Mouse (Mus musculus): ENCODE measurements around the gene Gdf15.

- no peak for TF ChIP-seq GATA1 (IDR thresholded peaks at IDR 0.05; ENCODE audit: borderline replicate concordance, low read length)
- no peak for TF ChIP-seq FLI1 (IDR thresholded peaks at IDR 0.05; ENCODE audit: low read length)
Observed at GRCm38 (mm10) chr8:70597417-70598272, 34.6 kb downstream of the Gdf15 start.

Measured in megakaryocyte, embryonic 14.5 days (primary cell).